Mouse (Mus musculus): ENCODE results near the gene Taar7e.

DNA sequence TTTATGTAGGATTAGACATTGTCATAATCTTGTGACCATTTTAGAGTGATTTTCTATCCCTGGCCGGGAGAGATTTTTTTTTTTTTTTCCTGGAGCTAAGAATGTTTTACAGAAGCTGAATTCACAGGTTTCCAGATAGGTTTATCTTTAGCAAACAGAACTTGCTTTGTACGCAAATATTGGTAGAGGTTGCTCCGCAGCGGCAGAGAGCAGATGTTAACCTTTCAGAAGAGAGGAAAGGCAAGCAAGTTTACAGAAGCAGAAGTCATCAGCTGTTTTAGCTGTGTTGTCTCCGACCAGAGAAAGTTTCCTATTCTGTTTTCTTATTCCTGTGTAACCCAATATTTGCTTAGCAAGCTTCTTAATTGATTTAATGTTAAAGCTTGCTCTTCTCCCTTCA, 49.1 kb downstream of the Taar7e start:
- no peak for TF ChIP-seq CTCF (IDR thresholded peaks at IDR 0.05; ENCODE audit: low read depth, low read length)
- TF ChIP-seq POLR2A (IDR thresholded peaks at IDR 0.05; ENCODE audit: borderline replicate concordance, low read depth, low read length), result no peak
